Mouse (Mus musculus): ENCODE data around the gene Qrich1. TPM values are rescaled to one million over a fixed set of nuclear protein-coding genes. Genes with fewer than 3 reads are reported as not detected.

The Qrich1 gene
- total RNA-seq (2021) = 10 to 100 TPM; 67.6 to 81.9 TPM
- long read RNA-seq, experiment 1, transcript Qrich1-202 (10 exons, 3,040 nt) = major isoform, 8 of 44 reads
- long read RNA-seq, experiment 1, partial matches to known transcripts = 3 of 44 reads
- long read RNA-seq, experiment 1, other reads (novel, unspliced or antisense) = 33 of 44 reads
- long read RNA-seq, experiment 2, transcript Qrich1-202 (10 exons, 3,040 nt) = major isoform, 8 of 39 reads
- long read RNA-seq, experiment 2, partial matches to known transcripts = 8 of 39 reads
- long read RNA-seq, experiment 2, other reads (novel, unspliced or antisense) = 23 of 39 reads

DNA sequence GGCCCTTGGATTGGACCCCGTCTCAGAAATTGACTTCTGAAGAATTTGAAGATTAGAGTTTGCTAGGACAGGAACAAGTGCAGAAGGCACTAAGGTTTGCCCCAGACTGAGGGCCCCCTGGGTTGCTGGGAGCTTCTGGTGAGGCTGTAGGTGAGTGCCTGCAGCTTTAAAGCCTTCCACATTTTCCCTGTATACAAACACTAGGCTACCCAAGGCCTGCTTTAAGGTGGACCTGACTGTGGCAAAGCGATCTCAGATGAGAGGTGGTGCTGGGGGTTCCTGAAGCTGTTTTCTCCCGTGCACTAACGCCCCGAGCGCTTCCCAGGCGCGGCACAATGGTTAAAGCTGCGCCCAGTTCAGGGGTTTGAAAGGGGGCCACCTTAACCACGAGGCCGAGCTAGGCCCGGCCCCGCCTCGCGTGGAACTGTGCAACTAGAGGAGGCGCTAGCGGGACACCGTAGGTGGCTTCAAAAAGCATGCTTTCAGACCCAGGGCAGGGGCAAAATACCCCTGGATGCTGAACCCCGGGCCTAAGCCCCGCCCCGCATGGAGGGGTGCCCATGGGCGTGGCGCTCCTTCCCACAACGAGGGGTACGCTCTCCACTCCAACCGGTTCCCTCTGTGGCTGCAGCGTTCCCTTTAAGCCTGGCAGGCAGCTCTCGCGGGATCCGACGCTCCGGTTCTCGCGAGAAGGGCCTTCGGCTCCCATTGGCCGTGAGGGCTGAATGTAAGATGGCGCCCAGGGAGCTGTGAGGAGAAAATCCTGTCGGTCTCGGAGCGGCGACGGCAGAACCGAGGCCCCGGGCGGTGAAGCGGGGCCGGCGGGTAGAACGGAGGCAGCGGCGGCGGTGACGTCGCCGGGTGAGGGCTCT, at the start of gene Qrich1:
Gene Qrich1, plus strand, starts transcription at position 427 of the 872 bp plus-strand sequence.
- peak; percentile 91 for DNase-seq

DNA sequence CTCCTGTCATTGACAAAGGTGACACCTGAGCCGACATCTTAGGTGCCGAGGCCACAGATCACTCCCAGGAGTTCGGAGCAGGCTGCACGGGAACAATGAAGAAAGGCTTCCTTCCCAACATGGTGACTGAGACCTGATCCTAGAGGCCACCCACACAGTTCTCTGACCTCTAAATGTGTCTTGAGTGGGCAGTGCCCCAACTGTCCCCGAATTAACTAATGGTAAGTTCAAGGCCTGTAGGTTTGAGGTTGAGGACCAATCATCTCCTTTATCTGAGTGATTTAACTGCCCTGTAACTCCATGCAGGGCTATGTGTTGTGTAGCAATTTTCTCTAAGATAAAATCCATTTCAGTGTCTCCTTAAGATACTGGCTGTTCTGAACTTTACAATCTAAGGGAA, 47.2 kb upstream of the Qrich1 start:
- no peak for DNase-seq

DNA sequence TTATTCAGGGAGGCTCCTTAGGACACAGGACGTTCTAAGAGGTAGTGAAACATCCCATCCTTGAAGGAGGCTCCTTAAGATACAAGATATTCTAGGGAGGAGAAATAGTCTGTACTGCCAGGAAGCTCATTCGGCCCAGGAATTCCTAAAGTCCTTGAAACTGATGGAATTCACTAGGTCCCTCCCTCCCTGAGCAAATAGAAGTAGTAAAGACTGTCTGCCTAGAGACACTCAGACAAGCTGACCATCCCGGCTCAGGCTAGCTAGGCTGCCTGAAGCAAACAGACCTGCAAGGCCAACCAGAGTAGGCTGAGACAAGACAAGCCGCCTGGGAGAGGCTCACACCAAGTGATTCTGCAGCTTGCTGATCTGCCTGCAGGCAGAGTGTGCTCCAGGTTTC, 46.8 kb upstream of the Qrich1 start:
- no peak for DNase-seq

DNA sequence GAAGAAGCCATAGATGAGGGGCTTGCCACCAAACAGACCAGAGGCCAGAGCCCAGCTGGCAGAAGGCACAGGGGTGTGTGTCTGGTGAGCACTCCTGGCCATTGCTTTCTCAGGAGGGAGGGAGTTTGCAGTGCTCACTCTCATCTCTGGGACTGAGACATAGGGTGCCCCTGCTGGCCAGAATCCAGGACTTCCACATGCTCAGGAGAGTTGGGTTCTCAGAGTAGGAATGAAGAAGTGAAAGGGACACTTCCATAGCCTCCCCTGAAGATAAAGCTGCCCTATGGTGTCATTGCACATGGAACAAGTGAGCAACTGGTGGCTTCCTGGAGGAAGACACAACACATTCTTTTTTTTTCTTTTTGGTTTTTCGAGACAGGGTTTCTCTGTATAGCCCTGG, 42.1 kb upstream of the Qrich1 start:
- DNase-seq = no peak

DNA sequence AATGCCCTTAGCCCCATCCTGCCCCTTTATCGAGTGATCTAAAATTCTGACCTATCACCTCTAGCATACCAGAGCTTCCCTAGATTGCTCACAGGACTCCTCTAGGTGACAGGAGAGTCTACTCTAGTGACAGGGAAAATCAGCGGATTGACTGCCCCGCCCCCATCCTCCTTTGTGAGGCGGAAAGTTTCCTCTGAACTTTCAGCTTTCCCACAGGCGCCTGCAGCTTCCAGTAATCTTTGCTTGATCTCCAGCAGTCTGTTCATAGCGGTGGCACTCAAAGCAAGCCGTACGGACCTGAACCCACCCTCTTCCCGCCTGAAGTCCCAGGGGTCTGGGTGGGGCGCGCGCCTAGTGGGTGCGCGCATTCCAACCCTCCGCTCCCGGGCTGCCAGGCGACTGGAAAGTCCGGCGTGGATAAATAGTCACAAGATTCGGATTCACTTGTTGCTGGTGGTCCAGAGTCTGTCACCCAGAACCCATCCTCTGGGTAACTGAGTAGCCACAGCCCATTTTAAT, 37.9 kb upstream of the Qrich1 start:
- DNase-seq = peak; percentile 86

DNA sequence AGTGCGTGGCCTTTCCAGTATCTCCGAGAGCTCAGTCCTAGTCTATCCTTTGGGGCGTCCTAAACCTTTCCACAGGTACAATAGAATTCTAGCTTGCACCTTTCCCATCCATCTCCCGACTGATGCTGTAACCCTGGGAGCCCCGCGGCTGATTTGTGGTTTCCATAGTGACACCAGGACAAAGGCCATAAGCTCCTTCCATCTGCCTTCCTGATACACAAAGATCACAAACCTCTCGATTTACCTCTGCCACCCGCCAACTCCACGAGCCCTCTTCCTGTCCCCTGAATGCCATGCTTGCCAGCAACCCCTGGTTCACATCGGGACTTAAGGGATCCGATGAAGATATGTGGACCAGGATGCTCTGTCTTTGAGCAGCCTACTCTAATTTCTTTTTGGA, 37.4 kb upstream of the Qrich1 start:
- peak; percentile 25 for DNase-seq

DNA sequence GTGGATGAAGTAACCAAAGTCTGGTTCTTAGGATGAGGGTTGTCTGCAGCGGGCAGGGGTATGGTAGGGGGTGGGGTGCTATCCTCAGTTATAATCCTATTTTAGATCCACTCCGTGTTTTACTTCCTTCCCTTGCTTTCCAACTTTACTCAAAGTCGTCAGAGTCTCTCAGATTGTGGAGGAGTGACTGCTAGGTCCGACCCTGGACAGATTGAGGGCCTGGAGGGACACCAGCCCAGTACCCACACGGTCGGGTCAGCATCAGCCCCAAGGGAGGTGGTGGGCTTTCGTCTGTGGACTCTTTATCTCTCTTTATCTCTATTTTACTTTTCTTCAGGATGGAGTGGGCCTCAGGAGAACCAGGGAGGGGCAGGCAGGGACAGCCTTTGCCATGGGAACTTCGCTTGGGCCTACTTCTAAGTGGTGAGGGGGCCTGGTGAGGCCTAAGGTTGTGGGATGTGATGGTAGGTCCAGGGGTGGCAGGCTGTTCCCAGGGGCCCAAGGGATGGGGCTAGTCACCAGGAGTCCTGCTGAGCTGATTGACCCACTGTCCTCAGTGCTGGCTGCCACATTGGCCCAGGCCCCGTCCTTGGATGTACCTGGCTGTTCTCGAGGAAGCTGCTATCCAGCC, 36.8 kb upstream of the Qrich1 start, which contains the start of gene Lamb2:
Gene Lamb2, plus strand, starts transcription at position 16 of the 631 bp plus-strand sequence.
- no peak for DNase-seq

DNA sequence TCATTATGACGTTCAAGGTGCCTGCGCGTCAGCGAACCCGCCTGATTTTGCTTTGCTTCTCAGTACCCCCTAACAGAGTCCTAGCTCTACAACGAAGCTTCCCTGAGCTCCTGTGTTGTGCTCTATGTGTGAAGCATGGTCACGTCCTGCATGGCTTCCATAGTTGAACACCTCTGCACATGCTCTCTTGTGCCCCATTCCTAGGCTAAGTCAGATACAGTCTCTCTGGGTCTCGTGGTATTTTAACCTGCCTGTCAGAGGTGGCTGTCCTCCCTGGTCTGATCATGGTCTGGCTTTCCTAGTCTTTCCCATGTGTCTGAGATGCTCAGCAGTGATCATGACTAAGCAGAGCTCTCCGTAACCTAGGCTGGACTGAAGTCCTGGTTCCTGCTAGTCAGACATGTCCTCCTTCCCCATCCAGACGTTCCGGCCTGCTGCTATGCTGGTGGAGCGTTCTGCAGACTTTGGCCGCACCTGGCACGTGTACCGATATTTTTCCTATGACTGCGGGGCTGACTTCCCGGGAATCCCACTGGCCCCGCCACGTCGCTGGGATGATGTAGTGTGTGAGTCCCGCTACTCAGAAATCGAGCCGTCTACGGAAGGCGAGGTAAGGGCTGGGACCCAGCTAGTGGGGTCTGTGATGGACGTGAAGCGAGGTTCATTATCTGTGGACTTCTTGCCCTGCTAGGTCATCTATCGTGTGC, 35.6 kb upstream of the Qrich1 start:
- no peak for DNase-seq

DNA sequence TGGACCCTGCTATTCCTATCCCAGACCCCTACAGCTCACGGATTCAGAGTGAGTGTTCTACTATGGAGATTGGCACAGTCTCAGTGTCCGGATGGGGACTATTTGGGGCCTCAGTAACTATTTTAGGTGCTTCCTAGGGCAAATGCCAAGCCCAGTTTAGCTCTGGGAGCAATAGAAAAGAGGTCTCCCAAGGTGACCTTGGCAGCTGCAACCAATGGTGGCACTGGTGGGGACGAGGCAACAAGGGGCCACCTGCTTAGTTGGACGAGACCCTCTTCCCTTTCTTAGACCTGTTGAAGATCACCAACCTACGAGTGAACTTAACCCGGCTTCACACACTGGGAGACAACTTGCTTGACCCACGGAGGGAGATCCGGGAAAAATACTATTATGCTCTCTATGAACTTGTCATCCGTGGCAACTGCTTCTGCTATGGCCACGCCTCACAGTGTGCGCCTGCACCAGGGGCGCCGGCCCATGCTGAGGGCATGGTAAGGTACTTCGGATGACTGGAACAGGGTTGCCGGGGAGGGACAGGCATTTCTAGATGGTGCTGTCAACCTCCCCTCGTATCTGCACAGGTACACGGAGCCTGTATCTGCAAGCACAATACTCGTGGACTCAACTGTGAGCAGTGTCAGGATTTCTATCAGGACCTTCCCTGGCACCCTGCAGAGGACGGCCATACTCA, 34.9 kb upstream of the Qrich1 start:
- DNase-seq = no peak

DNA sequence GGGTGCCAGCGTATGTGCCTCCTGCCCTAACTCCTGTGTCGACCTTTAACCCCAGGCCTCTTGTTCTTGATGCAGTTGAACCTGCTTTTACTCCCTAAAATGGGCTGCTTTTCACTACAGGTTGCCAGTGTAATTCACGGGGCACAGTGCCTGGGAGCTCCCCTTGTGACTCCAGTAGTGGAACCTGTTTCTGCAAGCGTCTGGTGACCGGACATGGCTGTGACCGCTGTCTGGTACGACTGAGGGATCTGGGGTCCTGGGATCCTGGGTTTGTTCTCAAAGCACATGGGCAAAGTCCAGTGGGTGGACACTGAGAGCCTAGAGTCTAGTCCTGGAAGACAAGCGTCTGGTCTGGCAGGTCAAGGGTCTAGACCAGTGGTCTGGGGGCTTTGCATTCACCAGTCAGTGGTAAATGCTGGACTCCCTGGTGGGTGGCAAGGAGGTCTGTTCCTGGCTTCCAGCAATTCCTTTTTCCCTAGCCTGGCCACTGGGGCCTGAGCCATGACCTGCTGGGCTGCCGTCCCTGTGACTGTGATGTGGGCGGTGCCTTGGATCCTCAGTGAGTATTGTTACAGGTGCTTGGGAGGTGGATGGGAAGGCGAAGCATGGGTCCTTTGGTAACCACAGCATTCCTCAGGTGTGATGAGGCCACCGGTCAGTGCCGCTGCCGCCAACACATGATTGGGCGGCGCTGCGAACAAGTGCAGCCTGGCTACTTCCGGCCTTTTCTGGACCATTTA, 33.4 kb upstream of the Qrich1 start:
- no peak for DNase-seq

DNA sequence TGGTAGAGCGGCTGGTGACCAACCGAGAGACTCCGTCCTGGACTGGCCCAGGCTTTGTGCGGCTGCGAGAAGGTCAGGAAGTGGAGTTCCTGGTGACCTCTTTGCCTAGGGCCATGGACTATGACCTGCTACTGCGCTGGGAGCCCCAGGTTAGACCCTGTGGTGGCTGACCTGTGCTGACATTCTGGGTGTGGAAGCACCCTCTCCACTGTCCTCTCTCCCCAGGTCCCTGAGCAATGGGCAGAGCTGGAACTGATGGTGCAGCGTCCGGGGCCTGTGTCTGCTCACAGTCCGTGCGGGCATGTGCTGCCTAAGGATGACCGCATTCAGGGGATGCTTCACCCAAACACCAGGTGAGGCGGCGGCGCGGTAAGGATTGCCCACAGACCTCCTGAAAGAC, 32.6 kb upstream of the Qrich1 start:
- DNase-seq = no peak

DNA sequence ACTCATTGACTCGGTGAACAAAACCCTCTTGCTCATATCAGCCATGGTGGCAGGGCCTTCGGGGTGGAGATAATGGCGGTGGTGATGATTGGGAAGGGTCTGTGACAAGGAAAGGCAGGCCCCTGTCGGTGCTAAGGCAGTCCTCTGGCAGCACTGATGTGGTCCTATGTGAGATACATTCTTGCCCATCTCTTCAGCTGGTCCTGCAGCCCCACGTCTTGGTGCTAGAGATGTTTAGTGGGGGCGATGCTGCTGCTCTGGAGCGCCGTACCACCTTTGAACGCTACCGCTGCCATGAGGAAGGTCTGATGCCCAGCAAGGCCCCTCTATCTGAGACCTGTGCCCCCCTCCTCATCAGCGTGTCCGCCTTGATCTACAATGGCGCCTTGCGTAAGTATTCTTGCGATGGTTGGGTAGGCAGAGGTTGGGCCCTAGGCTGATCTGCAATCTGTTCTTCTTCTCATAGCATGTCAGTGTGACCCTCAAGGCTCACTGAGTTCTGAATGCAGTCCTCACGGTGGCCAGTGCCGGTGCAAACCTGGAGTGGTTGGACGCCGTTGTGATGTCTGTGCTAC, 31.2 kb upstream of the Qrich1 start:
- DNase-seq = no peak

DNA sequence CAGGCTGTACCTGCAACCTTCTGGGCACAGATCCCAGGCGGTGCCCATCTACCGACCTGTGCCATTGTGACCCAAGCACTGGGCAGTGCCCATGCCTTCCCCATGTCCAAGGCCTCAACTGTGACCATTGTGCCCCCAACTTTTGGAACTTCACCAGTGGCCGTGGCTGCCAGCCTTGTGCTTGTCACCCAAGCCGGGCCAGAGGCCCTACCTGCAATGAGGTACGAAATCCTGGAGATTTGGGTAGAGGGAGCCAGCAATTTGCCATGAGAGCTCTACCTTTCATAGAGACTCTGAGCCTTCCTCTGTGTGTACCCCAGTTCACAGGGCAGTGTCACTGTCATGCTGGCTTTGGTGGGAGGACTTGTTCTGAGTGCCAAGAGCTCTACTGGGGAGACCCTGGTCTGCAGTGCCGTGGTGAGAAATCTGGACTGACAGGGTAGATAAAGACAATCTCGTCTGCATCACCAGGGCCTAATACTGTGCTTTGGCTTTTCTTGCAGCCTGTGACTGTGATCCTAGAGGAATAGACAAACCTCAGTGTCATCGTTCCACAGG, 29.6 kb upstream of the Qrich1 start:
- no peak for DNase-seq

DNA sequence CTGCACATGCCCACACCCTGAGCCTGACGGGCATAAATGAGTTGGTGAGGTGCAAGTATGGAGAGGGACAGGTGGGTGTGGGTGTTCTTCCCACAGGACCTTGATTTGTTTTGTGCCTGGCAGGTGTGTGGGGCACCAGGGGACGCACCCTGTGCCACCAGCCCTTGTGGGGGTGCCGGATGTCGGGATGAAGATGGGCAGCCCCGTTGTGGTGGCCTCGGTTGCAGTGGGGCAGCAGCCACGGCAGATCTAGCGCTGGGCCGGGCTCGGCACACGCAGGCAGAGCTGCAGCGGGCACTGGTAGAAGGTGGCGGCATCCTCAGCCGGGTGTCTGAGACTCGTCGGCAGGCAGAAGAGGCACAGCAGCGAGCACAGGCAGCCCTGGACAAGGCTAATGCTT, 28.2 kb upstream of the Qrich1 start:
- no peak for DNase-seq

DNA sequence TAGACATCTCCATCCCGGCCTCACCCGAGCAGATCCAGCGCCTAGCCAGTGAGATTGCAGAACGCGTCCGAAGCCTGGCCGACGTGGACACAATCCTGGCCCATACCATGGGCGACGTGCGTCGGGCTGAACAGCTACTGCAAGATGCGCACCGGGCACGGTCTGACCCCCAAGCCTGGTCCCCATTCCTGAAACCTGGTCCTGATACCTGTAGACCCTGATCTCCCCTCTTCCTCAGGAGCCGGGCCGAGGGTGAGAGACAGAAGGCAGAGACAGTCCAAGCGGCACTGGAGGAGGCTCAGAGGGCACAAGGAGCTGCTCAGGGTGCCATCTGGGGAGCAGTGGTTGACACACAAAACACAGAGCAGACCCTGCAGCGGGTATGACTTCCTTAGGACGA, 27.4 kb upstream of the Qrich1 start:
- no peak for DNase-seq

DNA sequence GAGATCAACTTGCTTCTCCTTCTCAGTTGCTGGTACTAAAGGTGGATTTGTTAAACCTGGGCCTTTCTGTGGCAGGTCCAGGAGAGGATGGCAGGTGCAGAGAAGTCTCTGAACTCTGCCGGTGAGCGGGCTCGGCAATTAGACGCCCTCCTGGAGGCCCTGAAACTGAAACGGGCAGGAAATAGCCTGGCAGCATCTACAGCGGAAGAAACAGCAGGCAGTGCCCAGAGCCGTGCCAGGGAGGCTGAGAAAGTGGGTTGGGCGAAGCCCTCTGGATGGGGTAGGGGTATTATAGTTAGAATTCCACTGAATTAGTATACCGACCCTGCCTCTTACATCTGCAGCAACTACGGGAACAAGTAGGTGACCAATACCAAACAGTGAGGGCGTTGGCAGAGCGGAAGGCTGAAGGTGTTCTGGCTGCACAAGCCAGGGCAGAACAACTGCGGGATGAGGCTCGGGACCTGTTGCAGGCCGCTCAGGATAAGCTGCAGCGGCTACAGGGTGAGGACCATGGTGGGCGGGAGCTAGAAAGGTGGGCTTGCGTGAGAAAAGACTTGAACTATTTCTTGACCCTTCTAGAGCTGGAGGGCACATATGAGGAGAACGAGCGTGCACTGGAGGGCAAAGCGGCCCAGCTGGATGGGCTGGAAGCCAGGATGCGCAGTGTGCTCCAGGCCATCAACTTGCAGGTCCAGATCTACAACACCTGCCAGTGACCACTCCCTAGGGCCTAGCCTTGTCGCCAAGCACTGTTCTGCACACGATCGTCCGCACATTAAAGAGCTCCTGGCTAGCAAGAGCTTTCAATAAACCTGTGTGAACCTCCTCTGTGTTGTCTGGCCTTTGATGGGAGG, 26.7 kb upstream of the Qrich1 start:
- DNase-seq = peak; percentile 51

DNA sequence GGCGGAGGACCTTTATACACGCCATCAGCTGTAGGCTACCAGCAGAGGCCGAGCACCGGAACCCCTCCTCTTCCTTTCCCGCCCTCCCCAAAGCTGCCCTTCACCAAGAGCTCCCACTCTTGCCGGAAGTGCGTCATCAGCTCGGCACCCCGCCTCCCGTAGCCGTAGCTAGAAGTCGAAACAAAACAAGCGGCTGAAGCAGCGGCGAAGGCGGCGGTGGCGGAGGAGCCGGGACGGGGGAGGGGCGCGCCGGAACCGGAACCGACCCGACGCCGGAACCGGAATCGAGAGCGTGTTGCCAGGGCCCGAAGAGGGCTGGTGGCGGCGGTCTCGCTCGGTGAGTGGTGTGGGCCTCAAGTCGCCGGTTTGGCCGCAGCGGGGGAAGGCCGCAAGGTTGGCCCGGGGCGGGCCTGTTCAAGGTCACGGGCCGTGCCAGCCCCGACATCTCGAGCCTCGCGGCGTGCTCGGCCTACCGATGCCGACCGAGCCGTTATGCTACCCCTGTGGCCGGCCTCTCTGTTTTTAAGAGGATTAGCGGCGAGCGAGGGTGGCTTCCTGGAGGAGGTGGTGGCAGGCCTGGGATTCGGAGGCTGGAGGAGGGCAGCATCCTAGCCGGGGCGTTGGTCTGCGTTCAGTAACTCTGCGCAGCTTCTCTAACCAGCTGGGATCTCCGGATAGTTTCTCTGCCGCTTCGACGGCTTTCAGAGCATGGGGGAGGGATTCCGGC, 25.9 kb upstream of the Qrich1 start, which contains the start of gene Usp19:
Gene Usp19, plus strand, starts transcription at position 44 of the 727 bp plus-strand sequence.
- DNase-seq = peak; percentile 93

DNA sequence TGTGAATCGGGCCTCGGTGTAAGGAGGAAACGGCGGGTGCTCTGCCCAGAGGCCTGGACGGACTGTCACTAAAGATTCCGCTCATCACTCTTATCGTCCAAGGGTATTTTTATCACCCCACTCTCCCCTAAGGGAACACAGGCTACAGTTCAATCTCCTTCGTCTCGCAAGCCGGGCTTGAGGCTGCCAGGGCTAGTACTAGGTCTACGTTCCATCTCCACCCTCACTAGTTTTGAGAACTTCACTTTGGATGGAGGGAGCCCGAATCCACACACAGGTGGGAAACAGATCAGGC, 25.4 kb upstream of the Qrich1 start:
- no peak for DNase-seq
